Mouse (Mus musculus): ENCODE data around the gene Fkbpl.

DNA sequence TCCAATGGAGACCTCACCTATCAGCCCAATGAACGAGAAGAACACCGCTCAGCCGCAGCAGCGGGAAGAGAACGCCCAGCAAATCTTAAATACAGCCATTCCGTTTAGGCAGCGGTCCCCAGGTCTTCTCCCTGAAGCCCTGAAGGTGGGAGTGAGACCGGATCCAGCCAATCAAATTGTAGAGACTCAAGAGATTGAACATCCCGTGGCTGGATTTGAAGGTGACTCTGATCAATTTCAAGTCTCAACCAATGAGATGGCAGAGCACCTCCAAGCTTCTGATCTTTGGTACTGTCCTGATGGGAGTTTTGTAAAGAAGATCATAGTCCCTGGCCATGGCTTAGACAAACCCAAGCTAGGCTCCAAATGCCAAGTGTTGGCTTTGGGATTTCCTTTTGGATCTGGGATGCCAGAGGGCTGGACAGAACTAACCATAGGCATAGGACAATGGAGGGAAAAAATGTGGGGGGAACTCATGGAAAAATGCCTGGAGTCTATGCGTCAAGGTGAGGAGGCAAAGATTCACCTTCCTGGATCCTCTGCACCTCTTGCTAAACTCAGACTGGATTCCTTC, 779 bp downstream of the Fkbpl start:
- TF ChIP-seq POLR2A (IDR thresholded peaks at IDR 0.05; ENCODE audit: borderline replicate concordance, insufficient read depth, low read length) (no peak), CTCF (IDR thresholded peaks at IDR 0.05; ENCODE audit: borderline replicate concordance, insufficient read depth, low read depth, low read length) (no peak)
